Mouse (Mus musculus) spleen, adult 2 months (tissue): ENCODE measurements around the gene Ephb1.

Experiments
- CTCF ChIP-seq: fragments of 200-500 bp; IDR thresholded peaks from 2 replicates; pipeline ENCODE4 v1.5.1; 2011; ENCODE audit warnings: mild to moderate bottlenecking, inconsistent platforms; ENCODE audit not compliant: insufficient read depth, insufficient read length, insufficient replicate concordance; ENCODE audit errors: extremely low read depth
- POLR2A ChIP-seq: fragments of 200-500 bp; IDR thresholded peaks from 2 replicates; pipeline ENCODE4 v1.6.1; 2011; ENCODE audit warnings: low read depth, low read length, inconsistent platforms

DNA sequence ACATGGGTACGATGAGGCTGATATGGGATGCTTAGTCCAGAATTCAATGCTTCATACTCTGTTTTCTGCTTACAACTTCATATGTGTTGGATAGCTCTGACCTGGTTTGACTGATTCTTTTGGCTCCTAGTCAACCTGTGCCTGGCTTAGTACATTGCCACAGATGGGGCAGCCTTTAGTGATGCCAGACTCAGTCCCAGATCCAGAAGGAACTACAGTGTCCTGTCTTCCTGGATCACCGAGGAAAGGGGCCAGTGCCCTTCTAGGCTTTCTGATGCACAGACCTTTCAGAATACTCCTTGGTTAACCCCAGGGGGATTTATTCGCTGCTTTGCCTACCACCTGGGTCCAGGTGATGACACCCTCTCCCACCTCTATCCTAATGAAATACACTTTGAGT, 66.1 kb downstream of the Ephb1 start:
- TF ChIP-seq CTCF (no peak), POLR2A (no peak)
